ENCODE assay signal across 9 mouse cellular contexts in genomic region chr6:115791842-115792686, GRCm38 (mm10). TPM values are rescaled to one million over a fixed set of nuclear protein-coding genes. Genes with fewer than 3 reads are reported as not detected.
DNase-seq lines count a peak whose midpoint lies in the region; ATAC-seq and TF ChIP-seq lines count a peak whose summit lies in the region.
"Had no signal": no experiment of that assay in that cellular context is flagged by ENCODE, and none has a peak within 500 bp of the region (broad histone marks: within the 10 kb centered on the region; RNA-seq: fewer than 3 reads in every experiment).

No protein-coding gene starts in this region.

- peaks cover 14% of the 10 kb centered on the region for H3K4me1 ChIP-seq in thymus, adult 2 months (replicated peaks; ENCODE audit: control insufficient read depth, insufficient read depth, low read length)
- peaks cover 3% of the 10 kb centered on the region; the same call in 1 of the 2 replicates for H3K4me1 ChIP-seq in heart, postnatal 0 days (ENCODE audit: control insufficient read depth, insufficient read depth)
- no peaks in the 10 kb centered on the region for H3K4me1 ChIP-seq in lung, postnatal 0 days (ENCODE audit: insufficient read depth, low read depth, low read length)

- TF ChIP-seq POLR2A in thymus, adult 2 months (IDR thresholded peaks at IDR 0.05; ENCODE audit: control insufficient read depth, extremely low read depth, insufficient read depth, low read length, poor library complexity), result no peak

- H3K27me3 ChIP-seq in thymus, adult 2 months (ENCODE audit: control insufficient read depth, insufficient read depth, low read length), result no peaks in the 10 kb centered on the region
- no peaks in the 10 kb centered on the region for H3K27me3 ChIP-seq in heart, postnatal 0 days (ENCODE audit: control insufficient read depth, insufficient read depth, low read length)
- no peaks in the 10 kb centered on the region for H3K27me3 ChIP-seq in lung, postnatal 0 days (replicated peaks; ENCODE audit: insufficient read depth, low read length)
- H3K27me3 ChIP-seq: CH12.LX had no signal

- H3K9me3 ChIP-seq in heart, postnatal 0 days (replicated peaks; ENCODE audit: control insufficient read depth, low read length), result no peaks in the 10 kb centered on the region
- H3K9me3 ChIP-seq in lung, postnatal 0 days (ENCODE audit: low read length), result no peaks in the 10 kb centered on the region

- no peak for TF ChIP-seq CTCF in thymus, adult 2 months (IDR thresholded peaks at IDR 0.05; ENCODE audit: borderline replicate concordance, control insufficient read depth, extremely low read depth, insufficient read depth, low read length, poor library complexity)
- no peak for TF ChIP-seq CTCF in heart, postnatal 0 days (IDR thresholded peaks at IDR 0.05; ENCODE audit: low read depth)
- no peak for TF ChIP-seq CTCF in lung, postnatal 0 days (IDR thresholded peaks at IDR 0.05)

- peak overlapping the region; percentile 35 for H3K4me3 ChIP-seq in thymus, adult 2 months (ENCODE audit: control insufficient read depth, insufficient read depth, low read length)
- H3K4me3 ChIP-seq in heart, postnatal 0 days (ENCODE audit: low read depth, low read length), result no peak overlapping the region
- no peak overlapping the region for H3K4me3 ChIP-seq in lung, postnatal 0 days (ENCODE audit: low read depth, low read length)

- no peaks in the 10 kb centered on the region; the same call in 1 of the 2 replicates for H3K36me3 ChIP-seq in thymus, adult 2 months (ENCODE audit: control insufficient read depth, insufficient read depth, low read length)
- H3K36me3 ChIP-seq in heart, postnatal 0 days (replicated peaks; ENCODE audit: control insufficient read depth, insufficient read depth, low read length), result peaks cover 93% of the 10 kb centered on the region
- H3K36me3 ChIP-seq in lung, postnatal 0 days (ENCODE audit: insufficient read depth, low read length), result peaks cover 4% of the 10 kb centered on the region; the same call in 1 of the 2 replicates

- ATAC-seq in heart, postnatal 0 days (ENCODE audit: insufficient read depth, low read depth), result peak; percentile 55
- peak; percentile 82 for ATAC-seq in lung, postnatal 0 days

- no peak overlapping the region for H3K9ac ChIP-seq in heart, postnatal 0 days (replicated peaks; ENCODE audit: low read depth, low read length)
- H3K9ac ChIP-seq in lung, postnatal 0 days (replicated peaks; ENCODE audit: low read depth), result no peak overlapping the region

- no peak overlapping the region for H3K4me2 ChIP-seq in heart, postnatal 0 days (ENCODE audit: low read depth, low read length)
- H3K4me2 ChIP-seq in lung, postnatal 0 days (replicated peaks; ENCODE audit: low read depth, low read length), result no peak overlapping the region

- WGBS in thymus, adult 2 months, result 50% methylated on average over 34 of the region's 34 CpGs
- WGBS in heart, postnatal 0 days, result 59% methylated on average over 34 of the region's 34 CpGs
- 71% methylated on average over 34 of the region's 34 CpGs for WGBS in lung, postnatal 0 days

- peak overlapping the region; percentile 25; the same call in 1 of the 2 replicates for H3K27ac ChIP-seq in thymus, adult 2 months (ENCODE audit: control insufficient read depth, insufficient read depth, low read length)
- H3K27ac ChIP-seq in heart, postnatal 0 days (ENCODE audit: low read depth), result no peak overlapping the region
- H3K27ac ChIP-seq in lung, postnatal 0 days (ENCODE audit: low read length), result no peak overlapping the region

- peak; percentile 26 to 31 for DNase-seq in frontal cortex, postnatal 10 days (ENCODE audit: low spot score in 2 of 2)
- no peak for DNase-seq in frontal cortex, postnatal 25 days (ENCODE audit: low spot score in 2 of 2)
- peak; percentile 37 for DNase-seq in thymus, adult 2 months
- no peak for DNase-seq in thymus, postnatal 10 days (ENCODE audit: low spot score in 2 of 2)
- DNase-seq in heart, postnatal 0 days (ENCODE audit: low spot score), result no peak
- DNase-seq in lung, postnatal 0 days (ENCODE audit: low spot score), result peak; percentile 49
- DNase-seq in adrenal gland, adult 8-10 months, result no peak
- DNase-seq in yolk sac, embryonic 10.5 days (ENCODE audit: low spot score), result no peak

- TF ChIP-seq EP300 in heart, postnatal 0 days (IDR thresholded peaks at IDR 0.05; ENCODE audit: low read depth), result no peak
- no peak for TF ChIP-seq EP300 in lung, postnatal 0 days (IDR thresholded peaks at IDR 0.05)

RNA-seq across cellular contexts. Expression of gene Rpl32, which starts 16.5 kb away (rescaled TPM):
- polyA plus RNA-seq in thymus, adult 2 months (2012; rRNA removed), result 874 and 910 TPM in 2 replicates
- total RNA-seq in heart, postnatal 0 days (2014; rRNA removed; ENCODE audit: low replicate concordance), result 1,019 and 1,034 TPM in 2 replicates
- polyA plus RNA-seq in heart, postnatal 0 days (2015; fragmentation: Nextera tagmentation; extraction: Ambion mirVana), result 1,074 and 1,115 TPM in 2 replicates
- polyA plus RNA-seq in lung, postnatal 0 days (2015; fragmentation: Nextera tagmentation; extraction: Ambion mirVana), result 1,730 and 1,790 TPM in 2 replicates
- total RNA-seq in adrenal gland, adult 8-10 months (2022), result 1,000 to 10,000 TPM in 3 of 4 experiments, 100 to 1,000 TPM in 1; 999 to 1,169 (median 1,094) TPM

RNA-seq across cellular contexts. Expression of gene Cand2, which starts 17.7 kb away (rescaled TPM):
- 16.8 and 19.5 TPM in 2 replicates for polyA plus RNA-seq in thymus, adult 2 months (2012; rRNA removed)
- total RNA-seq in heart, postnatal 0 days (2014; rRNA removed; ENCODE audit: low replicate concordance), result 50.9 and 56.5 TPM in 2 replicates
- polyA plus RNA-seq in heart, postnatal 0 days (2015; fragmentation: Nextera tagmentation; extraction: Ambion mirVana), result 29.2 and 30.0 TPM in 2 replicates
- 2.5 and 3.0 TPM in 2 replicates for polyA plus RNA-seq in lung, postnatal 0 days (2015; fragmentation: Nextera tagmentation; extraction: Ambion mirVana)
- total RNA-seq in adrenal gland, adult 8-10 months (2022), result 10 to 100 TPM; 16.1 to 22.6 (median 18.0) TPM

RNA-seq across cellular contexts. Expression of gene Tmem40, which starts 29.9 kb away (rescaled TPM):
- polyA plus RNA-seq in thymus, adult 2 months (2012; rRNA removed), result 1.4 and 2.5 TPM in 2 replicates
- 0.23 and 2.3 TPM in 2 replicates for total RNA-seq in heart, postnatal 0 days (2014; rRNA removed; ENCODE audit: low replicate concordance)
- 0.26 and 0.40 TPM in 2 replicates for polyA plus RNA-seq in heart, postnatal 0 days (2015; fragmentation: Nextera tagmentation; extraction: Ambion mirVana)
- polyA plus RNA-seq in lung, postnatal 0 days (2015; fragmentation: Nextera tagmentation; extraction: Ambion mirVana), result 4.9 and 5.5 TPM in 2 replicates
- not detected for total RNA-seq in adrenal gland, adult 8-10 months (2022)
- total RNA-seq: CH12.LX had no signal

RNA-seq across cellular contexts. Expression of gene Efcab12, which starts 46.1 kb away (rescaled TPM):
- 0.33 and 0.46 TPM in 2 replicates for polyA plus RNA-seq in thymus, adult 2 months (2012; rRNA removed)
- total RNA-seq in heart, postnatal 0 days (2014; rRNA removed; ENCODE audit: low replicate concordance), result 1.5 TPM in 1 of 2 replicates, not detected in the other
- 0.29 and 0.30 TPM in 2 replicates for polyA plus RNA-seq in heart, postnatal 0 days (2015; fragmentation: Nextera tagmentation; extraction: Ambion mirVana)
- 1.5 and 2.0 TPM in 2 replicates for polyA plus RNA-seq in lung, postnatal 0 days (2015; fragmentation: Nextera tagmentation; extraction: Ambion mirVana)
- 1 to 10 TPM in 3 of 4 experiments, under 1 TPM in 1; 0.84 to 2.0 (median 1.1) TPM for total RNA-seq in adrenal gland, adult 8-10 months (2022)

Comparison
In these comparisons a context has a peak if more than half of its experiments do, and no peak if none do; other contexts are left out.
1. DNase-seq: peak in frontal cortex, postnatal 10 days (2 of 2), thymus, adult 2 months (single experiment) and lung, postnatal 0 days (single experiment); none in frontal cortex, postnatal 25 days (0 of 2), thymus, postnatal 10 days (0 of 2), heart, postnatal 0 days (single experiment), adrenal gland, adult 8-10 months (single experiment) and yolk sac, embryonic 10.5 days (single experiment).